In the genomic region with DNA sequence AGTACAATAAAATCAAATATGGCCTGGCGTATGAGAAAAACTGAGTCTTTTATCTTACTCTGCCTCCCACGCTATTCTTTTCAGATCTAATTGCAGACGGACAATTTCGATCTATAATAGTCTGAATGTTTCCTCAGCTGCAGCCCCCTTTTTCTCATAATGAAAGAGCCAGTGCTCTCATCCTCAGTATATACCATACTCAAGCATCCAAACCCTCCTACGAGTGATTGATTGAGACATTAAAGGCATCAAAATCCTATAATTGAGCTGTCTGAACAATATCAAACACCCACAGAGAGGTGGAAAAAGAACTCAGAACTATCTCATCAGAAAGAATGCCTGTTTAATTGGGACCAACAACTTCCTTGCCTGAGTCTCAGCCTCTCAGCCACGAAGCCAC, we compare ENCODE assay signal across 18 mouse cellular contexts.
A peak's percentile ranks its signal among the peaks of the same experiment; 100 is the strongest.
DNase-seq lines count a peak whose midpoint lies in the region; ATAC-seq and TF ChIP-seq lines count a peak whose summit lies in the region.
"Had no signal": no experiment of that assay in that cellular context is flagged by ENCODE, and none has a peak within 500 bp of the region (broad histone marks: within the 10 kb centered on the region; RNA-seq: fewer than 3 reads in every experiment).

No protein-coding gene starts in this region.

- DNase-seq in forebrain, postnatal 0 days = no peak
- no peak for DNase-seq in midbrain, embryonic 11.5 days (ENCODE audit: low spot score, missing footprints)
- DNase-seq in neural tube, embryonic 11.5 days (ENCODE audit: low spot score) = no peak
- DNase-seq in limb, embryonic 10.5 days (ENCODE audit: low spot score) = no peak
- DNase-seq: adrenal gland, postnatal 10 days; cerebellum, adult 18-20 months; cerebellum, adult 9-11 months; cerebellum, postnatal 36 days; gastrocnemius, postnatal 14 days; heart, adult 2 months; heart, postnatal 14 days had no signal

- no peak for TF ChIP-seq CTCF in forebrain, postnatal 0 days (IDR thresholded peaks at IDR 0.05; ENCODE audit: low read depth)

- H3K4me2 ChIP-seq in forebrain, embryonic 13.5 days = no peak overlapping the region
- no peak overlapping the region for H3K4me2 ChIP-seq in forebrain, postnatal 0 days (ENCODE audit: low read depth)
- H3K4me2 ChIP-seq in midbrain, embryonic 12.5 days (replicated peaks) = no peak overlapping the region
- H3K4me2 ChIP-seq in midbrain, embryonic 11.5 days = no peak overlapping the region
- H3K4me2 ChIP-seq in neural tube, embryonic 11.5 days (ENCODE audit: low read depth) = no peak overlapping the region
- no peak overlapping the region for H3K4me2 ChIP-seq in neural tube, embryonic 15.5 days
- no peak overlapping the region for H3K4me2 ChIP-seq in liver, embryonic 12.5 days
- H3K4me2 ChIP-seq: heart, embryonic 11.5 days; heart, embryonic 15.5 days had no signal

- no peaks in the 10 kb centered on the region for H3K9me3 ChIP-seq in forebrain, embryonic 13.5 days (replicated peaks)
- no peaks in the 10 kb centered on the region for H3K9me3 ChIP-seq in forebrain, postnatal 0 days (ENCODE audit: low read length)
- H3K9me3 ChIP-seq in midbrain, embryonic 12.5 days = no peaks in the 10 kb centered on the region
- H3K9me3 ChIP-seq in midbrain, embryonic 11.5 days (ENCODE audit: control insufficient read depth, low read length) = no peaks in the 10 kb centered on the region
- no peaks in the 10 kb centered on the region for H3K9me3 ChIP-seq in neural tube, embryonic 11.5 days (ENCODE audit: control insufficient read depth, low read length)
- no peaks in the 10 kb centered on the region for H3K9me3 ChIP-seq in neural tube, embryonic 15.5 days (replicated peaks)
- H3K9me3 ChIP-seq in limb, embryonic 10.5 days (replicated peaks) = no peaks in the 10 kb centered on the region
- no peaks in the 10 kb centered on the region for H3K9me3 ChIP-seq in liver, embryonic 12.5 days (replicated peaks)
- H3K9me3 ChIP-seq: heart, embryonic 15.5 days had no signal

- no peak overlapping the region for H3K4me3 ChIP-seq in forebrain, embryonic 13.5 days
- H3K4me3 ChIP-seq in forebrain, postnatal 0 days (ENCODE audit: low read depth, low read length) = no peak overlapping the region
- H3K4me3 ChIP-seq in midbrain, embryonic 12.5 days = no peak overlapping the region
- no peak overlapping the region for H3K4me3 ChIP-seq in midbrain, embryonic 11.5 days (ENCODE audit: low read depth, low read length)
- H3K4me3 ChIP-seq in neural tube, embryonic 11.5 days (ENCODE audit: low read depth, low read length) = no peak overlapping the region
- no peak overlapping the region for H3K4me3 ChIP-seq in neural tube, embryonic 15.5 days (replicated peaks)
- H3K4me3 ChIP-seq in limb, embryonic 10.5 days = no peak overlapping the region
- no peak overlapping the region for H3K4me3 ChIP-seq in liver, embryonic 12.5 days
- H3K4me3 ChIP-seq: heart, adult 2 months; heart, embryonic 15.5 days had no signal

- peaks cover 16% of the 10 kb centered on the region for H3K4me1 ChIP-seq in forebrain, embryonic 13.5 days
- peaks cover 5% of the 10 kb centered on the region; the same call in 1 of the 2 replicates for H3K4me1 ChIP-seq in forebrain, postnatal 0 days (ENCODE audit: insufficient read depth)
- peaks cover 11% of the 10 kb centered on the region for H3K4me1 ChIP-seq in midbrain, embryonic 12.5 days
- no peaks in the 10 kb centered on the region for H3K4me1 ChIP-seq in midbrain, embryonic 11.5 days (ENCODE audit: control insufficient read depth, insufficient read depth, low read length)
- H3K4me1 ChIP-seq in neural tube, embryonic 11.5 days (ENCODE audit: control insufficient read depth, insufficient read depth, low read length) = peaks cover 8% of the 10 kb centered on the region; the same call in 1 of the 2 replicates
- H3K4me1 ChIP-seq in neural tube, embryonic 15.5 days = peaks cover 11% of the 10 kb centered on the region; the same call in 1 of the 2 replicates
- H3K4me1 ChIP-seq in limb, embryonic 10.5 days = peaks cover 75% of the 10 kb centered on the region
- no peaks in the 10 kb centered on the region for H3K4me1 ChIP-seq in liver, embryonic 12.5 days
- H3K4me1 ChIP-seq: heart, embryonic 15.5 days had no signal

- no peaks in the 10 kb centered on the region for H3K27me3 ChIP-seq in forebrain, embryonic 13.5 days
- no peaks in the 10 kb centered on the region for H3K27me3 ChIP-seq in forebrain, postnatal 0 days (ENCODE audit: insufficient read depth, low read length)
- no peaks in the 10 kb centered on the region for H3K27me3 ChIP-seq in midbrain, embryonic 12.5 days
- no peaks in the 10 kb centered on the region for H3K27me3 ChIP-seq in midbrain, embryonic 11.5 days (ENCODE audit: control insufficient read depth, insufficient read depth, low read length)
- no peaks in the 10 kb centered on the region for H3K27me3 ChIP-seq in neural tube, embryonic 11.5 days (ENCODE audit: control insufficient read depth, insufficient read depth, low read length)
- no peaks in the 10 kb centered on the region for H3K27me3 ChIP-seq in neural tube, embryonic 15.5 days (replicated peaks)
- H3K27me3 ChIP-seq in limb, embryonic 10.5 days (ENCODE audit: low read depth, poor library complexity, severe bottlenecking) = no peaks in the 10 kb centered on the region
- no peaks in the 10 kb centered on the region for H3K27me3 ChIP-seq in liver, embryonic 12.5 days (replicated peaks)
- H3K27me3 ChIP-seq: heart, embryonic 15.5 days had no signal

- H3K36me3 ChIP-seq in forebrain, embryonic 13.5 days (ENCODE audit: poor library complexity, severe bottlenecking) = no peaks in the 10 kb centered on the region
- no peaks in the 10 kb centered on the region for H3K36me3 ChIP-seq in forebrain, postnatal 0 days (ENCODE audit: insufficient read depth)
- H3K36me3 ChIP-seq in midbrain, embryonic 12.5 days = no peaks in the 10 kb centered on the region
- no peaks in the 10 kb centered on the region for H3K36me3 ChIP-seq in midbrain, embryonic 11.5 days (ENCODE audit: control insufficient read depth, insufficient read depth, low read length)
- no peaks in the 10 kb centered on the region for H3K36me3 ChIP-seq in neural tube, embryonic 11.5 days (ENCODE audit: control insufficient read depth, insufficient read depth, low read length)
- H3K36me3 ChIP-seq in neural tube, embryonic 15.5 days = no peaks in the 10 kb centered on the region
- H3K36me3 ChIP-seq in limb, embryonic 10.5 days = no peaks in the 10 kb centered on the region
- no peaks in the 10 kb centered on the region for H3K36me3 ChIP-seq in liver, embryonic 12.5 days
- H3K36me3 ChIP-seq: heart, embryonic 15.5 days had no signal

- peak; percentile 41; the same call in 1 of the 2 replicates for ATAC-seq in forebrain, embryonic 13.5 days
- ATAC-seq in forebrain, postnatal 0 days = no peak
- ATAC-seq in midbrain, embryonic 12.5 days (ENCODE audit: low FRiP score, low read depth) = no peak
- ATAC-seq in midbrain, embryonic 11.5 days (ENCODE audit: low FRiP score) = no peak
- ATAC-seq in neural tube, embryonic 11.5 days (ENCODE audit: insufficient read depth, low FRiP score, low TSS enrichment) = no peak
- no peak for ATAC-seq in neural tube, embryonic 15.5 days (ENCODE audit: low FRiP score)
- ATAC-seq in liver, embryonic 12.5 days = no peak
- ATAC-seq: hindbrain, embryonic 16.5 days had no signal

- peak overlapping the region; percentile 33 for H3K27ac ChIP-seq in forebrain, embryonic 13.5 days
- no peak overlapping the region for H3K27ac ChIP-seq in forebrain, postnatal 0 days (ENCODE audit: low read depth, low read length)
- 0 out of 2 replicates have a peak overlapping the region, but pooled peaks have one; percentile 11 for H3K27ac ChIP-seq in midbrain, embryonic 12.5 days (replicated peaks)
- H3K27ac ChIP-seq in midbrain, embryonic 11.5 days (ENCODE audit: low read depth, low read length) = no peak overlapping the region
- 0 out of 2 replicates have a peak overlapping the region, but pooled peaks have one; percentile 14 for H3K27ac ChIP-seq in neural tube, embryonic 11.5 days (ENCODE audit: low read depth, low read length)
- no peak overlapping the region for H3K27ac ChIP-seq in neural tube, embryonic 15.5 days (replicated peaks)
- peak overlapping the region; percentile 54 for H3K27ac ChIP-seq in limb, embryonic 10.5 days
- H3K27ac ChIP-seq in liver, embryonic 12.5 days = no peak overlapping the region
- H3K27ac ChIP-seq: heart, adult 2 months; heart, embryonic 15.5 days had no signal

- 49% methylated on average over 6 of the region's 6 CpGs for WGBS in forebrain, embryonic 13.5 days
- WGBS in forebrain, postnatal 0 days = 40% methylated on average over 6 of the region's 6 CpGs
- 67% methylated on average over 6 of the region's 6 CpGs for WGBS in midbrain, embryonic 12.5 days
- WGBS in midbrain, embryonic 11.5 days = 74% methylated on average over 6 of the region's 6 CpGs
- 62% methylated on average over 6 of the region's 6 CpGs for WGBS in neural tube, embryonic 11.5 days
- 47% methylated on average over 6 of the region's 6 CpGs for WGBS in neural tube, embryonic 15.5 days
- 51% methylated on average over 6 of the region's 6 CpGs for WGBS in limb, embryonic 10.5 days
- 62% methylated on average over 6 of the region's 6 CpGs for WGBS in liver, embryonic 12.5 days (ENCODE audit: insufficient replicate concordance)

- no peak overlapping the region for H3K9ac ChIP-seq in forebrain, embryonic 13.5 days
- no peak overlapping the region for H3K9ac ChIP-seq in forebrain, postnatal 0 days
- no peak overlapping the region for H3K9ac ChIP-seq in midbrain, embryonic 12.5 days (replicated peaks)
- H3K9ac ChIP-seq in midbrain, embryonic 11.5 days (ENCODE audit: low read length) = no peak overlapping the region
- H3K9ac ChIP-seq in neural tube, embryonic 11.5 days (ENCODE audit: low read length) = no peak overlapping the region
- H3K9ac ChIP-seq in neural tube, embryonic 15.5 days (replicated peaks) = no peak overlapping the region
- no peak overlapping the region for H3K9ac ChIP-seq in liver, embryonic 12.5 days
- H3K9ac ChIP-seq: heart, embryonic 15.5 days had no signal

Comparison
In these comparisons a context has a peak if more than half of its experiments do, and no peak if none do; other contexts are left out.
1. H3K27ac ChIP-seq: peak in forebrain, embryonic 13.5 days (single experiment), midbrain, embryonic 12.5 days (single experiment), neural tube, embryonic 11.5 days (single experiment) and limb, embryonic 10.5 days (single experiment); none in forebrain, postnatal 0 days (single experiment), midbrain, embryonic 11.5 days (single experiment), neural tube, embryonic 15.5 days (single experiment) and liver, embryonic 12.5 days (single experiment).